Mouse (Mus musculus) embryonic facial prominence, embryonic 12.5 days (tissue): ENCODE measurements at regions not wholly inside any gene's neighbourhood (a gene's known extent, or its start where the extent isn't known, plus 50 kb on each side); places are given as distances from the start of the nearest gene placed in this dataset.

Experiments
- ATAC-seq: fragments of 200-750 bp; cut with Nextera tagmentation; 2 replicates; pipeline ENCODE4 v1.8.0; 2017; ENCODE audit not compliant: insufficient number of reproducible peaks, insufficient read depth, low FRiP score, low TSS enrichment
- H3K27ac ChIP-seq: fragments of 300-500 bp; sonication (generic); 2 replicates; pipeline ENCODE4 v1.5.1; 2016; ENCODE audit warnings: mild to moderate bottlenecking
- H3K27me3 ChIP-seq: fragments of 300-500 bp; sonication (generic); 2 replicates; pipeline ENCODE4 v1.6.1; 2016; ENCODE audit warnings: mild to moderate bottlenecking, moderate library complexity
- H3K36me3 ChIP-seq: fragments of 300-500 bp; sonication (generic); 2 replicates; pipeline ENCODE4 v1.6.1; 2016; ENCODE audit warnings: mild to moderate bottlenecking
- H3K4me1 ChIP-seq: fragments of 300-500 bp; sonication (generic); 2 replicates; pipeline ENCODE4 v1.6.1; 2016
- H3K4me2 ChIP-seq: fragments of 300-500 bp; sonication (generic); replicated peaks from 2 replicates; pipeline ENCODE4 v1.6.1; 2016; ENCODE audit warnings: mild to moderate bottlenecking, moderate library complexity
- H3K4me3 ChIP-seq: fragments of 300-500 bp; sonication (generic); 2 replicates; pipeline ENCODE4 v1.5.1; 2016; ENCODE audit warnings: mild to moderate bottlenecking
- H3K9ac ChIP-seq: fragments of 300-500 bp; sonication (generic); 2 replicates; pipeline ENCODE4 v1.6.1; 2016; ENCODE audit warnings: mild to moderate bottlenecking, moderate library complexity
- H3K9me3 ChIP-seq: fragments of 300-500 bp; sonication (generic); 2 replicates; pipeline ENCODE4 v1.6.1; 2016; ENCODE audit warnings: mild to moderate bottlenecking, moderate library complexity
- WGBS: fragments of 180-500 bp; shearing (Covaris S2); methylation state at CpG from one replicate; pipeline ENCODE4 v1.1.7; 2016; 5-methylcytosine and 5-hydroxymethylcytosine counted together

DNA sequence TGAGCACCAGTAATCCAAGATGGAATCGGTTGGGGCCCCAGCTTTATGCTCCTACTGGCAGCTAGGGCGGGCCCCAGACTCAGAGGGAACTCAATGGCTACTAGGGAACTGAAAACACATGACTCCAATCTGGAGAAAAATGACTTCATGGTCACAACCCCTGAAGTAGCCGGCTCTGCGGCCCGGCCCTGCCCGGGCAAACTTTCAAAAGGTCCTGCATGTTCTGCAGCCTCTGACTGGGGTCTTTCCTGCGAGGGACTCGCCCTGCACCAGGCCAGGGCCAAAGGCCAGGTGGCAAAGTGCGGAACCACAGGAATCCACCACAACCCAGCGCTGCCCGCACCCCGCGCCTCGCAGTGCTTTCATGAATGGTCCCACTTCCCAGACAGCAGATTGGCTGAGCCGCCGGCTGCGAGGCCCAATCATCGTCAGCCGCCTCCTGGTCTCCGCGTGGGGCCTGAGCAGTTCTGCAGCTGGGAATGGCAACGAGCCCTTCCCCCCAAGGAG lies 91.0 kb upstream of the Ccnd1 start:
- H3K27ac ChIP-seq: peak overlapping the region; percentile 72
- H3K4me2 ChIP-seq: peak overlapping the region; percentile 52
- no peaks in the 10 kb centered on the region for H3K36me3 ChIP-seq
- WGBS: under 1% methylated on average over 22 of the region's 22 CpGs
- peaks cover 18% of the 10 kb centered on the region for H3K4me1 ChIP-seq
- ATAC-seq: peak; percentile 94
- H3K27me3 ChIP-seq: no peaks in the 10 kb centered on the region
- no peaks in the 10 kb centered on the region for H3K9me3 ChIP-seq
- peak overlapping the region; percentile 26 for H3K4me3 ChIP-seq
- H3K9ac ChIP-seq: no peak overlapping the region

DNA sequence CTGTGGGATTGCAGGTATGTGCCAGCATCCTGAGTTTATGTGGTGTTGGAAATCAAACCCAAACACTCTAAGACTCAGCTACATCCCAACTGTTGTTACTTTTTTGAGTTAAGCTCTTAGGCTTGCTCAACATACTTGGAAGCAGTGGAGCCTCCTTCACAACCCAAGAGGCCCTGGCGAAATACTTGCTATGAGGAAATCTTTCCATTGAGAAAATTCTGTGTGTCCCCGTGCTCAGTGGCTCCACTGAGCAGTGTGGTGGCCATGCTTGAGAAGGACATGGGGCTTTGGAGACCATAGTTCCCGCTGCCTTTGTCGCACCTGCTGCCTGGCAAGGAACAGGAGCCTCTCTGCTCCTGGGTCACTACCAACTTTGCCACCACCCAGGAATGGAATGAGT lies 89.9 kb upstream of the Ccnd1 start:
- Histone ChIP-seq H3K9ac (no peak overlapping the region), H3K4me1 (peaks cover 28% of the 10 kb centered on the region), H3K27me3 (no peaks in the 10 kb centered on the region), H3K27ac (no peak overlapping the region), H3K4me3 (no peak overlapping the region), H3K4me2 (no peak overlapping the region), H3K9me3 (no peaks in the 10 kb centered on the region), H3K36me3 (no peaks in the 10 kb centered on the region)
- no peak for ATAC-seq
- WGBS: 94% methylated on average over 4 of the region's 4 CpGs

DNA sequence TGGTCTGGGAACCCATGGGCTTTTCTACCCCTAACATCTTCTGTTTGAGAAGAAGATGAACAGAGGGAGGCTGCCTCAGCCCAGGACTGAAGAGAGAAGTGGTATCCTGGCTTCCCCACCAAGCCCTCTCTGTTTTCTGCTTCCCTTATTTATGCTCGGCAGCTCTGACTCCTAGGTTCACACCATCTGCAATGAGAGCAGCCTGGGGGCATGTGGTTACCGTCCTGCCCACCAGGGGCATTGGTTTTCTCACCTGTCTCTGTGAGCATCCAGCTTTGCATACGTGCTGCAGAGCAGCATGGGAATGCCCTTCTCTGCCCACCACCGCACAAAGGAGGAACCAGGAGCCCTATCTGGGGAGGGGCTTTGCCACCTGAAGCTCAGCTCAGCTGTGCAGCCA lies 89.4 kb upstream of the Ccnd1 start:
- H3K36me3 ChIP-seq: no peaks in the 10 kb centered on the region
- H3K27me3 ChIP-seq: no peaks in the 10 kb centered on the region
- no peak overlapping the region for H3K27ac ChIP-seq
- ATAC-seq: no peak
- peaks cover 28% of the 10 kb centered on the region for H3K4me1 ChIP-seq
- H3K4me3 ChIP-seq: no peak overlapping the region
- H3K9ac ChIP-seq: no peak overlapping the region
- no peaks in the 10 kb centered on the region for H3K9me3 ChIP-seq
- 39% methylated on average over 4 of the region's 4 CpGs for WGBS
- no peak overlapping the region for H3K4me2 ChIP-seq

DNA sequence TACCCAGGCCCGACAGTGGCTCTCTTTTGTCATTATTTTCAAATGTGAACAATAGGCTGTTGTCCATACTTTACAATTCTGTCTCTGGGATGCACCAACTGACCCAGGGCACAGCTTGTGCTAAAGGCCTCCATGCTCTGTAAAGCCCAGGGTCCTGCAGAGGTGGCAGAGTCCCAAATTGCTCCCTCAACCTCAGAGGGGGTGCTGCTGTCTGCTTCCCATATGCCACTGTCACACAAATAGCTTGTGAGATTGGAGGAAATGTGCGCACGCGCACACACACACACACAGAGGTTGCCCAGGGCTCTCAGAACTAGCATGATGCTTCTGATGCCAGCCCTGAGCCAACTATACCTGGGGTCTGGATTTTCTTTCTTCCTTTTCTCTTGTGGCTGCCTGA lies 87.3 kb upstream of the Ccnd1 start:
- Histone ChIP-seq H3K4me1 (peaks cover 27% of the 10 kb centered on the region), H3K27ac (no peak overlapping the region), H3K9me3 (no peaks in the 10 kb centered on the region), H3K9ac (no peak overlapping the region), H3K4me2 (no peak overlapping the region), H3K4me3 (no peak overlapping the region), H3K27me3 (no peaks in the 10 kb centered on the region), H3K36me3 (no peaks in the 10 kb centered on the region)
- 86% methylated on average over 4 of the region's 4 CpGs for WGBS
- no peak for ATAC-seq

DNA sequence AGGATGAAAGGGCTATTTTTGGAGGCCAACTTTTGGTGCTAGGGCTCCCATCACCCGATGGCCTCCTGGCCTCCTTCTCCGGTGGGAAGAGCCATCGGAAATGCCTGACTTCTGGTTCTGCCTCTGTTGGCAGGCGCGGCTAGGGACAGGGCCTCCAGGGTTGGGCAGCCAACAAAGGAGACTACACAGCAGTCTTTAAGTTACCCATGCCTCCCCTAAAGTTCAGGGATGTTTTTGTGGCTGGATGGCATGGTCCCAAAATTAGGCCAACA lies 86.2 kb upstream of the Ccnd1 start:
- H3K9me3 ChIP-seq: no peaks in the 10 kb centered on the region
- no peak overlapping the region for H3K9ac ChIP-seq
- H3K27me3 ChIP-seq: no peaks in the 10 kb centered on the region
- H3K4me2 ChIP-seq: no peak overlapping the region
- peaks cover 18% of the 10 kb centered on the region; the same call in 1 of the 2 replicates for H3K4me1 ChIP-seq
- no peaks in the 10 kb centered on the region for H3K36me3 ChIP-seq
- no peak for ATAC-seq
- H3K4me3 ChIP-seq: no peak overlapping the region
- WGBS: 93% methylated on average over 5 of the region's 5 CpGs
- no peak overlapping the region for H3K27ac ChIP-seq

DNA sequence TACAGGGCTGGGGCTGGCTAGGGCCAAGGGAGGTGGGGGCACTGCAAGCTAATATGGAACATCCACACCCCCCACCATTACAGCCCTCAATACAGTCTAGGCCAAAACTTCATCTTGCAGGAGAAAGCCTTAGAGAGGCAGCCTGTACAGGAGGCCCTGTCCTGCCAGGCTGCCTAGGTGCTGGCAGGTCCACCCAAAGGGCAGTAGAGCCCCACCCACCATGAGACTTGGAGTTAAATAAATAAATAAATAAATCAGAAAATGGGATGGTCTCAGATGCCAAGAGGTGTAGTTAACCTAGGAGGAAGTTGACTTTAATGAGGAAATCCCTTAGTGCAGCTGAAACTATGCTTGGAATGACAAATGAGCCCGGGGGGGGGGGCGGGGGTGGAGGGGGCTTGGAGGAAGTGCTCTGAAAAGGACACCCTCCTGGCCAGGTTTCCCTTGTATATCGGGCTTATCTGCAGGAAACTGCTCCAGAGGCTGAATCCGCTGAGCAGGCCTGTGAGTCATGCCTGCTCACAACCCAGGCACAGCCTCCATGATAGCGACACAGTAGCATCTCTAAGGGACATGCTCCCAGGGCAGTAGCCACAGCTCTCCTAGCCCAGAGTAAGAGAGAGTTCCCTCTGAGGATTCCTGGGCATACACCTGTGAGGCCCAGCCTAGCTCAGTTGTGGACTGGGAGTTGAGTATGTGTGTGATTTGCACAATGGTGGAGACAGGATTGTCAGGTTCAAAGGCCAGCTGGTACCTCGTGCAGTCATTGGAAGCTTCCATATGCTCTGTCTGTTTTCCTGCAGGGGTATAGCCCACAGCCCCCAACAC lies 85.7 kb upstream of the Ccnd1 start:
- Histone ChIP-seq H3K9me3 (no peaks in the 10 kb centered on the region), H3K27me3 (no peaks in the 10 kb centered on the region), H3K4me2 (no peak overlapping the region), H3K36me3 (no peaks in the 10 kb centered on the region), H3K27ac (no peak overlapping the region), H3K4me3 (no peak overlapping the region), H3K9ac (no peak overlapping the region), H3K4me1 (peaks cover 17% of the 10 kb centered on the region; the same call in 1 of the 2 replicates)
- 48% methylated on average over 6 of the region's 6 CpGs for WGBS
- no peak for ATAC-seq

DNA sequence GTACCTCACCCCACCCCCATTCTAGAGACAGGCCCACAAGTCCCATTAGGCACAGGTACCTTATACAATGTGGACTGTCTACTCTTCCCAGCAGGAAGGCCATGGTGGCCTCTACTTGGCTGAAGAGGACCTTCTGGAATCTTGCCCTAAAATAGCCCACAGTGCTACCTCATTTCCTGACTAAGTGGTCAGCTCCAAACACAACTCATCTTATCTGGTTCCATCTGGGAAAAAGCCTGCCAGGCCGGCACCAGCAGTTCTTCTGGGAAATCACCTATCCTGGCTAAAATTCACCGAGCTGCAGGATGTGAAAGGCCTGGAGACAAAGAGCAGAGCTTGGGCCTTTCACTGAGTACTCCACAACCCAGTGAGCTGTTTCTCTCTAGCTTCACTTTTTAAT lies 84.9 kb upstream of the Ccnd1 start:
- 76% methylated on average over 2 of the region's 2 CpGs for WGBS
- Histone ChIP-seq H3K27ac (no peak overlapping the region), H3K9ac (no peak overlapping the region), H3K4me3 (no peak overlapping the region), H3K4me1 (0 out of 2 replicates have a peak, but pooled peaks cover 11% of the 10 kb centered on the region), H3K27me3 (no peaks in the 10 kb centered on the region), H3K36me3 (no peaks in the 10 kb centered on the region), H3K9me3 (no peaks in the 10 kb centered on the region), H3K4me2 (no peak overlapping the region)
- no peak for ATAC-seq

DNA sequence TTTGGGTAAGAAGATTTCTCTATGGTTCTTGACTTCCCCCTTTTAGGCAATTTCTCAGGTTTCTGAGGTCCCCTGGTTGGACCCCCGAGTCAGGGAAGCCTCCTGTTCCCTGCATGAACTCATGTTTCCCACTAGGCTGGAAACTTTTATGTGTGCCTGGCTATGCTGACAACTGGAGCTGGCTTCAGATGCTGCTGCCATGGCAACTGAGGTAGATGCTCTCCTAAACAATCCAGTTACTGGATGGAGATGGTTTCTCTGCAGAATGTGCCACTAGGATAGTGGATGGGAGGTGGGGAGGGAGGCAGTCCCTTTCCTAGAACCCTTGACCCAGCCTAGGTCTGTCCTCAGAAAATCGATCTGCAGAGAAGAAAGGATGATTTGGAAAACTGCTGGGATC lies 79.4 kb upstream of the Ccnd1 start:
- Histone ChIP-seq H3K27ac (no peak overlapping the region), H3K9me3 (no peaks in the 10 kb centered on the region), H3K36me3 (no peaks in the 10 kb centered on the region), H3K4me2 (no peak overlapping the region), H3K4me1 (0 out of 2 replicates have a peak, but pooled peaks cover 7% of the 10 kb centered on the region), H3K27me3 (no peaks in the 10 kb centered on the region), H3K9ac (no peak overlapping the region), H3K4me3 (no peak overlapping the region)
- no peak for ATAC-seq
- 70% methylated on average over 2 of the region's 2 CpGs for WGBS

DNA sequence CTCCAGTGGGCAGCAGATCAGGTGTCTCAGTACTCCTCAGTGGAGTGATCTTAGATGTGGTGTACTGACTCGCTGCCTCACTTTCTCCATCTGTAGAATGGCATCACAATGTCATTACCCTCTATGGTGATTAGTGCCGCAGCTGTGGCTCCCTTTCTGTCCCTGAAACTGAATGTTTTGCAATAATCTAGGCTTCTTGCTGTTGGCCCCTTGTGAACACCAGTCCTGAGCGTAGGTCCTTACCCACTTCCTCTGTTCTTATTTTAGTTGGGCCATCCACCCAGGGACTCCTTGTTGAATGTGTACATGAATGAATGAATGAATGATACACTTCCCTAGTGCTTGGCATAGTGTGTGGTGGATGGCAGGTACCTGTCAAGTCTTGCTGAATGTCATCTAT lies 78.4 kb upstream of the Ccnd1 start:
- Histone ChIP-seq H3K27me3 (no peaks in the 10 kb centered on the region), H3K4me3 (no peak overlapping the region), H3K9me3 (no peaks in the 10 kb centered on the region), H3K4me1 (0 out of 2 replicates have a peak, but pooled peaks cover 7% of the 10 kb centered on the region), H3K36me3 (no peaks in the 10 kb centered on the region), H3K9ac (no peak overlapping the region), H3K27ac (no peak overlapping the region), H3K4me2 (no peak overlapping the region)
- WGBS: 86% methylated on average over 3 of the region's 3 CpGs
- no peak for ATAC-seq

DNA sequence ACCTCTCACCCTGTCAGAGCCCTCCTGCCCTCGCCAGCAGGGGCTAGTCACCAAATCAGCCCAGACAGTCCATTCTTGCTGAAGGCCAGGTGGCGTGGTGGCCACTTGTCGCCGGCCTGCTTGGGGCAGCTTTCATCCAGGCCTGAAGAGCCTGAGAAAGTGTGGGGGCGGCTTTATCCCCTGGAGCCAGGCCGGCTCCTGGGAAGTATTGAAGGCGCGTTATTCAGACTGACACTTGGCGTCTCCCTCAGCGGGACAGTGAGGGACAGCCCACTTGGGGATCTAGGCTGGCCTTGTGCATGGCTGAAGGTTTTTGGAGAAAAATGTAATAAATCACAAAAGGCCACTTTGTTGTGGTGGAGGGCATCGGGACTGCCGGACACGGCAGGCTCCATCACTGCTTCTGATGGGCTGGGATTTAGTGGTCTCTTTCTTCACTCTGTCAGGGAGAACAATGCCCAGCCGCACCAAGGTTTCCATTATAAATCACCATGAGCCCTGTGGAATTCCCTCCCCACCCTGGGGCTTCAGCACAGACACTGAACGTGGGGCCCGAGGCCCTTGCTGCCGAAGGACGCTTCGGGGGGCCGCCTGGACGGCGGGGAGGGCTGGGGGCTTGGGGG lies 75.8 kb upstream of the Ccnd1 start:
- Histone ChIP-seq H3K9me3 (no peaks in the 10 kb centered on the region), H3K36me3 (no peaks in the 10 kb centered on the region), H3K27me3 (no peaks in the 10 kb centered on the region), H3K27ac (no peak overlapping the region), H3K4me1 (0 out of 2 replicates have a peak, but pooled peaks cover 7% of the 10 kb centered on the region), H3K4me2 (no peak overlapping the region), H3K4me3 (no peak overlapping the region), H3K9ac (0 out of 2 replicates have a peak overlapping the region, but pooled peaks have one; percentile 11)
- 47% methylated on average over 22 of the region's 22 CpGs for WGBS
- ATAC-seq: no peak

DNA sequence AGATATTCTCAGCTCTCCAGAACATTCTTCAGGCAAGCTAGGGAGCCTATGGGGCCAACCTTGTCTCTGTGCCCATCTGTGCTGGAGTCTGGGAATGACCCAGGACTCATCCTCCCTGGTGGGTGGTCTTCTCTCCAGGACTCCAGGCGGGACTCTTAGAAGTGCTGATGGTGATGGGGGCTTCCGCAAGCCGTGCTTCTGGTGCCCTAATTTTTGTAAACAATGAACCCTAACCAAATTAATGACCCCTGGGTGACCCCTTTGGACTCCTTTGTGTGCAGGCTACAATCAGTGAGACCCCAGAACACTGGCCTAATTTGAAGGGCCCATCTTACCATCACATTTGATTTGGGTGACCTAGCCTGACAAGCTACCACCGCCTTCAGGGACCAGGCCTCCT lies 71.0 kb upstream of the Ccnd1 start:
- Histone ChIP-seq H3K4me2 (no peak overlapping the region), H3K4me3 (no peak overlapping the region), H3K27ac (no peak overlapping the region), H3K9ac (no peak overlapping the region), H3K4me1 (0 out of 2 replicates have a peak, but pooled peaks cover 4% of the 10 kb centered on the region), H3K36me3 (no peaks in the 10 kb centered on the region), H3K9me3 (no peaks in the 10 kb centered on the region), H3K27me3 (no peaks in the 10 kb centered on the region)
- ATAC-seq: no peak
- 37% methylated on average over 4 of the region's 4 CpGs for WGBS

DNA sequence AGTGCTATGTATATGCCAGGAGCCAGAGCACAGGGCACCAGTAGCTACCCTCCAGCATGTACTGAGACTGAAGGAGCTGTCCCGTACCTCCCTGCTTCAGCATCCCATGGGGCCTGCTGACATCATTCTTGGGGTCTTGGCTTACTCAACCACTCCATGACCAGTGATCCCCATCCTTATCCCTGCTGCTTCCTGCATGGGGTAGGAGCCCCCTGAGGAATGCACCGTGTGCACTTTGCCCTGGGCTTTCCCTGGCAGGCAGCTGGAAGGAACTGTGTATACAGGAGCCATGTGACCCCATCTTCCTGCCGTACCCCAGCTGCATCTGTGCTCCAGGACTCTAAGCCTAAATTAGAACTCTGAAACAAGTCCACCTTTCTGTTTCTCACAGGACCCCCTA lies 70.3 kb upstream of the Ccnd1 start:
- Histone ChIP-seq H3K4me1 (no peaks in the 10 kb centered on the region), H3K9me3 (no peaks in the 10 kb centered on the region), H3K27ac (no peak overlapping the region), H3K9ac (no peak overlapping the region), H3K4me3 (no peak overlapping the region), H3K4me2 (no peak overlapping the region), H3K36me3 (no peaks in the 10 kb centered on the region), H3K27me3 (no peaks in the 10 kb centered on the region)
- no peak for ATAC-seq
- WGBS: 35% methylated on average over 3 of the region's 3 CpGs
